Mouse (Mus musculus): Measurements from ENCODE around the gene Pakap.
A peak's percentile ranks its signal among the peaks of the same experiment; 100 is the strongest.

Gene Pakap

DNA sequence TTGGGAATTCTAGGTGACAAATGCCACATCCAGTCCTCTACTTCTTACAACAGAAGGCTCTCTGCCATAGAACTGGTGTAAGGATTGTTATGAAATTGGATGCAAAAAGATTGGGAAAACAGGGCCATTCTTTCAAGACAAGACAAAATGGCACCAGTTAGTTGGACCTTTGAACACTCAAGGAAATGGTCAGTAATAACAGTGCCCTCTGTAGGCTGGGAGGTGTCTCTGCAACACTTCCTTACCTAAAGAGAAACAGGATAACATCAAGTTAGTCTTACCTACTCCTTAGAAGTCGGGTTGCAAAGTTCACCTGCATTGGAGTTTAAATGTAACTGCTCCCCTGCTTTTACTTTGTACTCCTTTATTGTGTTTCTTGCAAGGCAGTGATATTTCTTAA lies 151.4 kb downstream of the Pakap start:
- no peak for DNase-seq (ENCODE audit: low read depth)

DNA sequence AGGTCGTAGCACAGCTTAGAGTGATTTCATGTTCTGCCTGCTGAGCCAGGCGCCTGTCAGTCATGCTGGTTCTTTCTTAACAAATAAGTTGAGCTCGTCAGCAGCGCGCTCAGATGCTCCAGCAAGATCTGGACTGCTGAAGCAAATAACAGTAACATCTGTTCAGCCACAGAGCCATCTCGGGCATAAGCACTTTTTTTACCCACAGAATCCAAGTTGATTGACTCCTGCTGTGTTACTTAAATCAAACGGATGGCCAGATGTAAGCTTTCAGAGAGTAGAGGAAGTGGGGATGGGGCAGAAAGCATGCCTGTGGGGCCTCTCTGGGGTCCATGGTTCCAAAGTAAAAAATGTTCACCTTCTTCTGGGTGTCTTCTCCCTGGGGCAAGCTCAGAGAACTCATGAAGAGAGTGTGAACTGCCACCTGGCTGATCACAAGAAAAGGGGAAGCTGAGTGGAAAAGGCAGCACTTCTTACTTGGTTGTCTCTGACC lies 152.9 kb downstream of the Pakap start:
- DNase-seq (ENCODE audit: low read depth), result peak; percentile 65

- DNase-seq (ENCODE audit: low read depth), result no peak
Measured at GRCm38 (mm10) chr4:57722296-57722695, 154.3 kb downstream of the Pakap start.

- DNase-seq (ENCODE audit: low read depth), result no peak
Measured at GRCm38 (mm10) chr4:57723659-57724058, 155.7 kb downstream of the Pakap start.

- peak; percentile 47 for DNase-seq (ENCODE audit: low read depth)
Measured at GRCm38 (mm10) chr4:57725569-57725968, 157.6 kb downstream of the Pakap start.

DNA sequence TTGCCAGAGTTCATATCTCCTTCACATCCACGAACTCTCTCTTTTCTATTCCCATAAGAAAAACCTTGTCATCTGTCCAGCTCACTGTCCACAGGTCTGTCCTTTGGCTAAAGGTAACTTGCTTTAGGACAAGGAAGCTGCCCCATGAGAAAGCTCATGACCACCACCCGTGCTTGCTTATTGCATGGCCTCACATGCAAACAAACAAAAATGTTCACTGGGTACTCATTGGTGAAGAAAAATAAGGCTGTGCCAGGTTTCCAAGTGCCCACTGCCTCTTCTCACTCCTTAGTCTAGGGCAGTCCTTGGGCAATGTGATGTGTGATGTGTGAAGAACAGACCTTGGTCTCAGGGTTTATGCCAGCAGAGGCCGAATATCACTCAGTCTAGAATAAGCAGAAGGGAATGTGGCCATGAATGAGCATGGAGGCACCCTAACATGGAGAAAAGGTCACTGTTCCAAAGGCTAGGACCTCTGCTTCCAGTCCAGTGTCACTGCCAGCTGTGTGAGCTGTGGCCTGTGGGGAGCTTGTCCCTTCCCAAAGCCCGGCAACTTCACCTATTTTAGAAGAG lies 160.7 kb downstream of the Pakap start:
- no peak for DNase-seq (ENCODE audit: low read depth)

DNA sequence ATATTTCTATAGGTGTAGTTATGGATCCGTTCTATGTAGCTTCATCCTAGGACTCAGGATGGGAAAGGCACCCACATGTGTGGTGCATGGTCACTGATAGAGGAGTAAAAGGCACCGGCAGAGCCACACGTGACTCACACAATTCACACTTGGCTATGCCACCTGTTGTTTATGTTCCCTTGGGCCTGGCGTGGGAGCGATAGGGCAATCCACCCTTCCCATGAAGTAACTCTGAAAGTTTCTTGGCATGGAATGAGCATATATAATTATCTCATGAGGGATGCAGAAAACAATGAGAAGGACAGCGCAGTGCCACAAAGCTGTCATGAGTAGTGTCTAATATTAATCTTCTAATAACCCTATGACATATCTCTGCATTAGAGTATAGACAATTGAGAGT lies 162.1 kb downstream of the Pakap start:
- no peak for DNase-seq (ENCODE audit: low read depth)

- peak; percentile 58 for DNase-seq (ENCODE audit: low read depth)
Measured at GRCm38 (mm10) chr4:57730801-57731598, 163.0 kb downstream of the Pakap start.

- DNase-seq (ENCODE audit: low read depth), result no peak
Measured at GRCm38 (mm10) chr4:57732351-57732750, 164.4 kb downstream of the Pakap start.

DNA sequence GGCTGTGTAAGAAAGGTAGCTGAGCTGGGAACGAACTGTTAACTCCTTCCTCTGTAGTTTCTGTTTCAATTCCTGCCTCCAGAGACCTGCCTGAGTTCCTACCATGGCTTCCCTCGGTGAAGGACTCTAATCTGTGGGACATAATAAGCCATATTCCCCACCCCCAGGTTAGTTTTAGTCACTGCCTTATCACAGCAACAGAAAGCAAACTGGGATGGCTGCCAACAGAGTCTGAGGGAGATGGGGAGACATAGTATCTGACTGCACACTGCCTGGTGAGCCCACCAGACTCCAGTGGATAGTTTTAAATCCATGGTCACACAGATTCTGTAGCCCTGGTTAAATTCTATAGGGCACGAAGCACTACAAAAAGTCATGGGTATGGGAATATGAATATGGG lies 165.5 kb downstream of the Pakap start:
- peak; percentile 65 for DNase-seq (ENCODE audit: low read depth)

DNA sequence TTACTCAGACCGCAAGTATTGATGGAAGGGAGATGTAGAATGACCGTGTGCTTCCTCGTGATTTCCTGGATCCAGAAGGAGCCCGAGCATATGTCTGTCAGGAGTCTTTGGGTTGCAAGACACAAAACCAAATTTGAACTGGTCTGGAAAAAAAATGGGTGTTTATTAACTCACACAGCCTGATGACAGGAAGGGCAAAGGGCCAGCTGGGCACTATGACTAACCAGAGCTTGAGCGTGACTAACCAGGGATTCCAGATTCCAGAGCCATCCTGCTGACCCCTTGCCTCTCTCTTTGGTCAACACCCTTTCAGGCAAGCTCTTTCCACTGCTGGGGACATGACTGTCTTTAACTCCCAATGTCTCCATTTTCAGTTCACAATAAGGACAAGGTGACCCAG lies 167.4 kb downstream of the Pakap start:
- DNase-seq (ENCODE audit: low read depth), result peak; percentile 99

DNA sequence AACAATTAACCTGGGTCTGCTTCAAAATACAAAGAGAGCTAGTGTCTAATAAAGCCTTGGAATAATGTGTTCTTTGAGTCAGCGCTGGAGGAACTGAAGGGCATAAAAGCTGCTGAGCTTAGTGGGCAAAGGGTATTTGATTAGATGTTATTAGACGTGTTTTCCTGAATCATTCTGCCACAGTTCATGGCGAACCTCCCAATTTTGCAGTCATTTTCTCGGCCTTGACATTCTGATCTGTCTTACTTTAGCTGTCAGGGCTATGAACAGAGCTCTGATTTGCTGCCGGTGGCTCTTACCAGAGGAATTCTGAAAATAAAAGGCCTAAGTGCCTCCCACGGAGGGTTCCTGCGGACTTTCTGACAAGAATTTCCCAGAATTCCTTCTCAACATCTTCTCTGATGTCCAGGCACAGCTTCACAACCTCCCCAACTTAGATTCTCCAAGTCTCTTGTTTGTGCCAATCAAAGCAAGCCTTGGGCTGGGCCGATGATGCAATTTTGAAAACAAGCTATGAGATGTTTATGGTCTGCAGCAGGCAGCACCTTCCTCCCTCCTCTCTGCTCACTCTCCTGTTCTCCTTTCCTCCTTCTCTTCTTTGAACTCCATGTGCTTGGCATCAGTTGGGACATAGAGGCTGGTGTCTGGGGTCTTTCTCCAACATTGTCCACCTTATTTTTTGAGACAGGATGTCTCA lies 171.0 kb downstream of the Pakap start:
- DNase-seq (ENCODE audit: low read depth), result peak; percentile 78

DNA sequence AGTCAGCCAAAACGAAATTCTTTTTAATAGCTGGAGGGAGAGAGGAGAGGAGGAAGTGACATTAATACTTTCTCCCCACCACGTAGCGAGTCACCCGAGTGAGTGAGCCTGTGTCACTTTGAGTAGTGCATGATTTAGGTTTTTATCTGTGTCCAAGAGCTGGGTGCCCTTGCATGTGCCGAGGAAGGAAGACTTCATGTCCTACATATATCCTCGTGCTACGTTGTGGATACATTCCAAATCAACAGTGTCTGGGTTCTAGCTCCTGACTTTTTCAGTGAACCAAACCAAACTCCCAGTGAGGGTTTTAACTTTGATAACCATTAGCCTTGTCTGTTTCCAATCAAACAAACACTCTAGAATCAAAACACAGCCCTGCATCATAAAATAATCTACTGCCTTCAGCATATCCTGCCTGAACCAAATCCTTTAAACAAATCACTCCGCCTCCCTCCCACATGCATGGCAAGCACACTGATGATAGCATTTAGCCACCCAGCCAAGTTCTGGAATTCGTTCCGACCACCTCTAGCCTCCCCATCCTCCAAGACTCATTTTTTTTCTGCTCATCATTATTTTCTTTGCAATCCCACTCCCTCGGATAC lies 175.4 kb downstream of the Pakap start:
- no peak for DNase-seq (ENCODE audit: low read depth)

GRCm38 (mm10) chr4:57750651-57751050 lies 182.7 kb downstream of the Pakap start:
- DNase-seq (ENCODE audit: low read depth), result no peak

GRCm38 (mm10) chr4:57751054-57751453 lies 183.1 kb downstream of the Pakap start:
- DNase-seq (ENCODE audit: low read depth), result peak; percentile 57

DNA sequence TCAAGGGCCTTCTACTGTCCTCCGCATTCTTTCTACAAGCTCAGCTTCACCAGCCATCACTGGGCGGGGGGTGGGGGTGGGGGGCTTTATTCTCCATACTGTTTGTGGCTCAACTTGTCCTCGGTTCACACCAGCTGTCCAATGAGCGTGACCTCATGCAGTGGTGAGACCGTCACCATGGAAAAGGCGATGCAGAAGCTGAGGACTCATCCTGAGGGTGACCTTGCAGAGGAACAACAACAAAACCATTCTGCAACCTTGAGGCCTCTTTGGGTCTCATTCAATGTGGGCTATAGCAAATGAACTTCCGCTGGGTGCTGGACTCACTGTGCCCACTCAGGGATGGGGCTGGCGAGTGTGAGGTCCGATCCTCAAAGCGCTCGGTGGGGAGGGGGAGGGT lies 183.6 kb downstream of the Pakap start:
- DNase-seq (ENCODE audit: low read depth), result no peak

DNA sequence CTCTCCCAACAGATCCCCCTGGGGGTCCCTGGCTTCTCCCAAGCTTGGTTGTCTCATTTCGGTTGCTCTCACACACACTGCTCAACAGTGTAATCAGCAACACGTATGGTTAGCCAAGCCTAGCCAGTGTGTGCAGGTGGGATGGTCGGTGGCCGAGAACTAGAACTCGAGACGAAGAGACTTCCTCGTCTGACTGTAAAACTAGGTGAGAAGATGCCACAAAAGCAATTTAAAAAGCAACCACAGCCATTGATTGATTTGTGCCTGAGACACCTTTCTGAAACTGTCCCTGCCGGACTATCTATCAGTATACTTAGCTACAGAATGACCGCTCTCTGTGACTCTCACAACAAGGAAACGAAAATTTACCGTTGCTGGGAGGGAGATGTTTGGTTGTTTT lies 187.1 kb downstream of the Pakap start:
- DNase-seq (ENCODE audit: low read depth), result no peak

DNA sequence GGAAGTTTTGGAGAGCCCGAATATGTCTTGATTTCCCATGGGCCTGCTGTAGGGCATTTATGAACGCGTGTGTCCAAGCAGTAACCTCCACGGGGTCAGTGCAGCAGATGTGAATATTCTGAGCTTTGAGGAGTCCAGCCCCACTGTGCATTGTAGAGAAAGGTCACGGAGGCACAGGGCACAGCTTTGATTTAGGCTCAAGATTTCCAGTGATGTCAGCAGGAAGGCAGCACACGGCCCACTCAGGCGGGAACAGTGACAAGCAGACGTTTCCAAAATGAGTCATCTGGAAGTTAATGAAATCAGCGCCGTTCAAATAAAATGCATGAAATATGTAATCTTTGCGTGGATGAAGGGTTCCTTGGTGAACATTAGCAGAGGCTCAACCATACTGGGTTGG lies 190.0 kb downstream of the Pakap start:
- DNase-seq (ENCODE audit: low read depth), result peak; percentile 68

- DNase-seq (ENCODE audit: low read depth), result peak; percentile 31
Measured at GRCm38 (mm10) chr4:57762424-57762823, 194.4 kb downstream of the Pakap start.

GRCm38 (mm10) chr4:57764392-57764791 lies 196.4 kb downstream of the Pakap start:
- DNase-seq (ENCODE audit: low read depth), result peak; percentile 95

DNA sequence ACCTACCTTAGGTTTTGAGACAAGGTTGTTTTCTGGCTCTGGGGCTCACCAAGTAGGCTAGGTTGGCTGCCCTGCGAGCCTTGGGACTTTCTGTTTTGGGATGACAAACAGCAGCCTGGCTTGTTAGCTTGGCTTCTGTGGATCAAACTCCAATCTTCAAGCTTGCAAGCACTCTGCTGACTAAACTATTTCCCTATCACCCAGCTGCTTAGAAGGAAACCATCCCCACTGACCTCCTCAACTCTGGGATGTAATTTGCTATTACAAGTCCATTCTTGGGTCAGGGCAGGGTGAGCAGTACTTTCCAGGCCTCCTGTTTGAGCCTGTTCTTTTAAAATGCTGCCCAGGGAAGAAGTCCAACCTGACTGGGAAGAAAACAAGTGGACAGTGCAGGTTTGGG lies 196.9 kb downstream of the Pakap start:
- DNase-seq (ENCODE audit: low read depth), result peak; percentile 49

GRCm38 (mm10) chr4:57765806-57766205 lies 197.8 kb downstream of the Pakap start:
- no peak for DNase-seq (ENCODE audit: low read depth)

- DNase-seq (ENCODE audit: low read depth), result peak; percentile 58
Measured at GRCm38 (mm10) chr4:57769007-57769406, 201.0 kb downstream of the Pakap start.

All from NIH3T3 (cell line).